Mouse (Mus musculus): ENCODE measurements around the gene Mtss1l. TPM values are rescaled to one million over a fixed set of nuclear protein-coding genes. Genes with fewer than 3 reads are reported as not detected.
"Not testable (repeated sequence)": the region's sequence is repeated elsewhere in the genome, so short reads cannot be mapped to it uniquely, and the experiment has no call there.

Mtss1l gene
- polyA plus RNA-seq, 2 experiments: 19.1 to 78.7 TPM

- Histone ChIP-seq H3K36me3 (ENCODE audit: control insufficient read depth, insufficient read depth, low read length) (no peaks in the 10 kb centered on the region), H3K27me3 (ENCODE audit: control insufficient read depth, insufficient read depth, low read length) (no peaks in the 10 kb centered on the region), H3K9ac (ENCODE audit: low read depth, low read length, severe bottlenecking) (no peak overlapping the region), H3K9me3 (ENCODE audit: control insufficient read depth, low read length) (no peaks in the 10 kb centered on the region), H3K4me3 (replicated peaks; ENCODE audit: low read length) (no peak overlapping the region), H3K4me1 (ENCODE audit: control insufficient read depth, insufficient read depth, low read length) (no peaks in the 10 kb centered on the region; the same call in 1 of the 2 replicates), H3K27ac (replicated peaks; ENCODE audit: low read depth, low read length) (no peak overlapping the region), H3K4me2 (replicated peaks; ENCODE audit: low read depth, low read length, severe bottlenecking) (no peak overlapping the region)
- DNase-seq (ENCODE audit: low spot score) (no peak), ATAC-seq (ENCODE audit: low FRiP score, low read depth) (no peak)
- no peak for TF ChIP-seq POLR2A (IDR thresholded peaks at IDR 0.05; ENCODE audit: borderline replicate concordance, extremely low read depth, insufficient read depth, insufficient read length)
- WGBS: 85% methylated on average over 3 of the region's 3 CpGs
These were observed 54.4 kb downstream of the Mtss1l start for GRCm38 (mm10) chr8:110775721-110776120.

- no peak for TF ChIP-seq POLR2A (IDR thresholded peaks at IDR 0.05; ENCODE audit: borderline replicate concordance, extremely low read depth, insufficient read depth, insufficient read length)
- no peak for ATAC-seq (ENCODE audit: low FRiP score, low read depth)
- WGBS: 96% methylated on average over 3 of the region's 3 CpGs
- Histone ChIP-seq H3K4me1 (ENCODE audit: control insufficient read depth, insufficient read depth, low read length) (no peaks in the 10 kb centered on the region; the same call in 1 of the 2 replicates), H3K36me3 (ENCODE audit: control insufficient read depth, insufficient read depth, low read length) (no peaks in the 10 kb centered on the region), H3K27ac (replicated peaks; ENCODE audit: low read depth, low read length) (no peak overlapping the region), H3K27me3 (ENCODE audit: control insufficient read depth, insufficient read depth, low read length) (no peaks in the 10 kb centered on the region), H3K9ac (ENCODE audit: low read depth, low read length, severe bottlenecking) (no peak overlapping the region), H3K4me3 (replicated peaks; ENCODE audit: low read length) (no peak overlapping the region), H3K4me2 (replicated peaks; ENCODE audit: low read depth, low read length, severe bottlenecking) (no peak overlapping the region), H3K9me3 (ENCODE audit: control insufficient read depth, low read length) (no peaks in the 10 kb centered on the region)
- DNase-seq (ENCODE audit: low spot score): no peak
These were observed 55.1 kb downstream of the Mtss1l start for GRCm38 (mm10) chr8:110776335-110776734.

GRCm38 (mm10) chr8:110779924-110780718 is 58.8 kb downstream of the Mtss1l start:
- DNase-seq (ENCODE audit: low spot score) (peak; percentile 59), ATAC-seq (ENCODE audit: low FRiP score, low read depth) (no peak)
- Histone ChIP-seq H3K4me2 (replicated peaks; ENCODE audit: low read depth, low read length, severe bottlenecking) (no peak overlapping the region), H3K4me3 (replicated peaks; ENCODE audit: low read length) (no peak overlapping the region), H3K27me3 (ENCODE audit: control insufficient read depth, insufficient read depth, low read length) (no peaks in the 10 kb centered on the region), H3K9ac (ENCODE audit: low read depth, low read length, severe bottlenecking) (no peak overlapping the region), H3K27ac (replicated peaks; ENCODE audit: low read depth, low read length) (no peak overlapping the region), H3K9me3 (ENCODE audit: control insufficient read depth, low read length) (no peaks in the 10 kb centered on the region), H3K4me1 (ENCODE audit: control insufficient read depth, insufficient read depth, low read length) (no peaks in the 10 kb centered on the region), H3K36me3 (ENCODE audit: control insufficient read depth, insufficient read depth, low read length) (no peaks in the 10 kb centered on the region)
- TF ChIP-seq POLR2A (IDR thresholded peaks at IDR 0.05; ENCODE audit: borderline replicate concordance, extremely low read depth, insufficient read depth, insufficient read length): no peak
- WGBS: 73% methylated on average over 13 of the region's 13 CpGs

GRCm38 (mm10) chr8:110785366-110785765 is 64.1 kb downstream of the Mtss1l start:
- no peaks in the 10 kb centered on the region for H3K36me3 ChIP-seq (ENCODE audit: control insufficient read depth, insufficient read depth, low read length)
- DNase-seq (ENCODE audit: low spot score): no peak
- H3K4me3 ChIP-seq (replicated peaks; ENCODE audit: low read length): no peak overlapping the region
- no peak overlapping the region for H3K9ac ChIP-seq (ENCODE audit: low read depth, low read length, severe bottlenecking)
- no peak overlapping the region for H3K27ac ChIP-seq (replicated peaks; ENCODE audit: low read depth, low read length)
- H3K4me1 ChIP-seq (ENCODE audit: control insufficient read depth, insufficient read depth, low read length): no peaks in the 10 kb centered on the region
- no peak overlapping the region for H3K4me2 ChIP-seq (replicated peaks; ENCODE audit: low read depth, low read length, severe bottlenecking)
- H3K27me3 ChIP-seq (ENCODE audit: control insufficient read depth, insufficient read depth, low read length): no peaks in the 10 kb centered on the region
- no peaks in the 10 kb centered on the region for H3K9me3 ChIP-seq (ENCODE audit: control insufficient read depth, low read length)
- 80% methylated on average over 2 of the region's 2 CpGs for whole genome bisulfite sequencing
- TF ChIP-seq POLR2A (IDR thresholded peaks at IDR 0.05; ENCODE audit: borderline replicate concordance, extremely low read depth, insufficient read depth, insufficient read length): no peak
- ATAC-seq (ENCODE audit: low FRiP score, low read depth): no peak

GRCm38 (mm10) chr8:110786501-110786900 is 65.2 kb downstream of the Mtss1l start:
- WGBS: 74% methylated on average over 7 of the region's 7 CpGs
- ATAC-seq (ENCODE audit: low FRiP score, low read depth): not testable (repeated sequence)

More at GRCm38 (mm10) chr8:110786501-110786900, 65.2 kb downstream of the Mtss1l start:
- not testable (repeated sequence) for H3K4me1 ChIP-seq (ENCODE audit: control insufficient read depth, insufficient read depth, low read length); H3K27ac ChIP-seq (replicated peaks; ENCODE audit: low read depth, low read length); DNase-seq (ENCODE audit: low spot score); H3K27me3 ChIP-seq (ENCODE audit: control insufficient read depth, insufficient read depth, low read length); H3K4me2 ChIP-seq (replicated peaks; ENCODE audit: low read depth, low read length, severe bottlenecking); H3K9ac ChIP-seq (ENCODE audit: low read depth, low read length, severe bottlenecking); H3K9me3 ChIP-seq (ENCODE audit: control insufficient read depth, low read length); H3K36me3 ChIP-seq (ENCODE audit: control insufficient read depth, insufficient read depth, low read length); H3K4me3 ChIP-seq (replicated peaks; ENCODE audit: low read length)
